Mouse (Mus musculus) common myeloid progenitor, adult 5-6 weeks (primary cell): Measurements from ENCODE around the gene Clstn2. TPM values are rescaled to one million over a fixed set of nuclear protein-coding genes. Genes with fewer than 3 reads are reported as not detected.

Source experiments
- ATAC-seq: replicated peaks from 2 replicates; pipeline ENCODE4 v1.8.0; 2016; ENCODE audit warnings: low read depth, mild to moderate bottlenecking, moderate TSS enrichment, inconsistent platforms; ENCODE audit not compliant: poor library complexity, severe bottlenecking
- total RNA-seq: library from RNA; stranded (forward); fragments of 200-1000, 187-1606 nt; gene quantifications from 2 replicates; pipeline ENCODE4 v1.2.3, GENCODE M21; 2017

Gene Clstn2
- total RNA-seq, 1 experiment from 2014 or later, result not detected

- ATAC-seq, result no peak
These were observed 244.8 kb downstream of the Clstn2 start for GRCm38 (mm10) chr9:97788151-97788670.

GRCm38 (mm10) chr9:97780032-97780616 lies 252.9 kb downstream of the Clstn2 start:
- no peak for ATAC-seq

GRCm38 (mm10) chr9:97775770-97776169 lies 257.2 kb downstream of the Clstn2 start:
- ATAC-seq, result no peak

- no peak for ATAC-seq
These were observed 258.0 kb downstream of the Clstn2 start for GRCm38 (mm10) chr9:97774991-97775390.

GRCm38 (mm10) chr9:97773911-97774310 lies 259.1 kb downstream of the Clstn2 start:
- no peak for ATAC-seq

GRCm38 (mm10) chr9:97772431-97772830 lies 260.6 kb downstream of the Clstn2 start:
- no peak for ATAC-seq

- no peak for ATAC-seq
These were observed 263.6 kb downstream of the Clstn2 start for GRCm38 (mm10) chr9:97769331-97769730.

GRCm38 (mm10) chr9:97765251-97765767 lies 267.7 kb downstream of the Clstn2 start:
- no peak for ATAC-seq

- no peak for ATAC-seq
These were observed 269.9 kb downstream of the Clstn2 start for GRCm38 (mm10) chr9:97763048-97763447.

- ATAC-seq, result no peak
These were observed 277.2 kb downstream of the Clstn2 start for GRCm38 (mm10) chr9:97755599-97756270.

- no peak for ATAC-seq
These were observed 279.3 kb downstream of the Clstn2 start for GRCm38 (mm10) chr9:97753715-97754114.

- ATAC-seq, result no peak
These were observed 286.4 kb downstream of the Clstn2 start for GRCm38 (mm10) chr9:97746574-97746973.

- ATAC-seq, result no peak
These were observed 305.1 kb downstream of the Clstn2 start for GRCm38 (mm10) chr9:97727715-97728486.

- no peak for ATAC-seq
These were observed 315.3 kb downstream of the Clstn2 start for GRCm38 (mm10) chr9:97717728-97718127.

GRCm38 (mm10) chr9:97717005-97717404 lies 316.0 kb downstream of the Clstn2 start:
- ATAC-seq, result no peak

- ATAC-seq, result no peak
These were observed 320.1 kb downstream of the Clstn2 start for GRCm38 (mm10) chr9:97712888-97713287.

GRCm38 (mm10) chr9:97703901-97704503 lies 329.0 kb downstream of the Clstn2 start:
- no peak for ATAC-seq

GRCm38 (mm10) chr9:97702989-97703388 lies 330.0 kb downstream of the Clstn2 start:
- no peak for ATAC-seq

- no peak for ATAC-seq
These were observed 333.0 kb downstream of the Clstn2 start for GRCm38 (mm10) chr9:97699983-97700382.

- ATAC-seq, result no peak
These were observed 334.0 kb downstream of the Clstn2 start for GRCm38 (mm10) chr9:97699020-97699419.
